In the genomic region with DNA sequence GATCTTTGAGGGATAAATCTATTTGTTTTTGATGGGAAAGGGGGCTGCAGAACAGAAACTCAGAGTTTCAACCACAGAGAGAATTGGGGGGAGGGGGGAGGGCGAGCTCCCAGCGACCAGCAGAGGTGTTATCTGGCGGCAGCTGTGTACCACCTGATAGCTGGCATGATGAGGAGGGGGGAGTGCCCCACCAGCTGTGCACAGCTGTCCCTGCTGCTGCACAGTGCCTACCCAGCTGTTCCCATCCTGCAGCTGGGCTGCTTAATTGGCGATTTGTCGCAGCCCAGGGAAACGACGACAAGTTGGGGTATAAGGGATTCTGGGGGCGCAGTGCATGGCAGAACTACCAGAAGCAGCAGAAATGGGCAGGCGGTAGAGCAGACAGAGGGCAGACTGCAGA, we compare ENCODE assay signal across 9 mouse cellular contexts. TPM values are rescaled to one million over a fixed set of nuclear protein-coding genes. Genes with fewer than 3 reads are reported as not detected.
DNase-seq lines count a peak whose midpoint lies in the region; ATAC-seq and TF ChIP-seq lines count a peak whose summit lies in the region.
"Had no signal": no experiment of that assay in that cellular context is flagged by ENCODE, and none has a peak within 500 bp of the region (broad histone marks: within the 10 kb centered on the region; RNA-seq: fewer than 3 reads in every experiment).

No protein-coding gene starts in this region.

- H3K79me2 ChIP-seq in MEL (ENCODE audit: control insufficient read depth, insufficient read depth, low read length, poor library complexity) (peaks cover 14% of the 10 kb centered on the region), macrophage (ENCODE audit: inconsistent target) (no peaks in the 10 kb centered on the region)

- H3K36me3 ChIP-seq in heart, embryonic 14.5 days (ENCODE audit: control insufficient read depth, insufficient read depth, low read length) = peaks cover 51% of the 10 kb centered on the region; the same call in 1 of the 2 replicates
- H3K36me3 ChIP-seq in MEL (ENCODE audit: control insufficient read depth in 1 of 2, insufficient read depth in 2 of 2, low read length in 2 of 2) (peaks cover 4 to 39% of the 10 kb centered on the region in 2 experiments; a peak in 3 of 4 replicates), macrophage (ENCODE audit: inconsistent target) (no peaks in the 10 kb centered on the region)
- H3K36me3 ChIP-seq in hindbrain, embryonic 12.5 days = peaks cover 6% of the 10 kb centered on the region; the same call in 1 of the 2 replicates

- 0 out of 2 replicates have a peak overlapping the region, but pooled peaks have one; percentile 56 for H3K4me2 ChIP-seq in heart, embryonic 14.5 days (ENCODE audit: low read length)
- H3K4me2 ChIP-seq in hindbrain, embryonic 12.5 days (replicated peaks) = no peak overlapping the region

- no peaks in the 10 kb centered on the region for H3K9me3 ChIP-seq in heart, embryonic 14.5 days (ENCODE audit: control insufficient read depth, low read length)
- no peaks in the 10 kb centered on the region for H3K9me3 ChIP-seq in MEL (replicated peaks; ENCODE audit: insufficient read depth, low read length)
- no peaks in the 10 kb centered on the region for H3K9me3 ChIP-seq in hindbrain, embryonic 12.5 days (replicated peaks)

- peak in 1 of 2 experiments; percentile 62; a peak in 1 of 4 replicates for TF ChIP-seq EP300 in MEL (IDR thresholded peaks at IDR 0.05; ENCODE audit: low read depth in 1 of 2, low read length in 2 of 2)

- peak overlapping the region; percentile 35; the same call in 1 of the 2 replicates for H3K9ac ChIP-seq in heart, embryonic 14.5 days (ENCODE audit: low read length)
- H3K9ac ChIP-seq in MEL (ENCODE audit: control insufficient read depth, low read depth, low read length, poor library complexity, severe bottlenecking) = peak overlapping the region; percentile 80
- no peak overlapping the region for H3K9ac ChIP-seq in hindbrain, embryonic 12.5 days

- TF ChIP-seq POLR2A in MEL (IDR thresholded peaks at IDR 0.05; ENCODE audit: control insufficient read depth in 1 of 2, insufficient read depth in 1 of 2, low read depth in 1 of 2, low read length in 2 of 2, poor library complexity in 1 of 2) = no peak

- peak overlapping the region in 1 of 2 experiments; percentile 90; a peak in 1 of 4 replicates for H3K27ac ChIP-seq in heart, embryonic 14.5 days (replicated peaks in 1 of 2; ENCODE audit: control insufficient read depth in 1 of 2, insufficient read depth in 1 of 2, low read depth in 2 of 2, low read length in 2 of 2)
- no peak overlapping the region; the same call in 1 of the 2 replicates for H3K27ac ChIP-seq in MEL (ENCODE audit: control insufficient read depth, low read depth, low read length)
- H3K27ac ChIP-seq in hindbrain, embryonic 12.5 days = 0 out of 2 replicates have a peak overlapping the region, but pooled peaks have one; percentile 92
- peak overlapping the region; percentile 40; the same call in 1 of the 2 replicates for H3K27ac ChIP-seq in macrophage

- no peak for ATAC-seq in heart, embryonic 14.5 days (ENCODE audit: insufficient number of reproducible peaks, insufficient read depth, low FRiP score, low read depth)
- ATAC-seq in hindbrain, embryonic 12.5 days (ENCODE audit: low FRiP score) = no peak
- no peak for ATAC-seq in activated CD4-positive, CD25-positive, alpha-beta regulatory T cell, adult 4 months

- no peak for TF ChIP-seq CTCF in MEL (IDR thresholded peaks at IDR 0.05 in 2 of 3, conservative IDR thresholded peaks at IDR 0.05 in 1 of 3; ENCODE audit: control insufficient read depth in 1 of 3, insufficient read depth in 1 of 3, low read depth in 2 of 3, low read length in 3 of 3, poor library complexity in 1 of 3, severe bottlenecking in 1 of 3)

- H3K4me3 ChIP-seq in heart, embryonic 14.5 days (ENCODE audit: control insufficient read depth in 1 of 2, insufficient read depth in 1 of 2, low read depth in 1 of 2, low read length in 2 of 2) = no peak overlapping the region
- H3K4me3 ChIP-seq in MEL (ENCODE audit: control insufficient read depth in 1 of 2, insufficient read depth in 1 of 2, low read depth in 2 of 2, low read length in 2 of 2) (no peak overlapping the region), macrophage (ENCODE audit: inconsistent target) (no peak overlapping the region)
- H3K4me3 ChIP-seq in hindbrain, embryonic 12.5 days = no peak overlapping the region

- H3K27me3 ChIP-seq in heart, embryonic 14.5 days (ENCODE audit: control insufficient read depth, insufficient read depth, low read length) = no peaks in the 10 kb centered on the region
- H3K27me3 ChIP-seq in MEL (ENCODE audit: control insufficient read depth in 1 of 2, insufficient read depth in 2 of 2, low read length in 2 of 2) = no peaks in the 10 kb centered on the region
- H3K27me3 ChIP-seq in hindbrain, embryonic 12.5 days = peaks cover 50% of the 10 kb centered on the region

- 45% methylated on average over 9 of the region's 9 CpGs for WGBS in heart, embryonic 14.5 days
- 46% methylated on average over 9 of the region's 9 CpGs for WGBS in hindbrain, embryonic 12.5 days
- WGBS in macrophage (ENCODE audit: missing documents) = 60% methylated on average over 9 of the region's 9 CpGs

- H3K4me1 ChIP-seq in heart, embryonic 14.5 days (ENCODE audit: control insufficient read depth in 2 of 2, insufficient read depth in 2 of 2, low read length in 2 of 2) = peaks cover 55 to 64% of the 10 kb centered on the region in 2 experiments
- H3K4me1 ChIP-seq in MEL (ENCODE audit: control insufficient read depth in 1 of 2, insufficient read depth in 2 of 2, low read length in 2 of 2) = peaks cover 20 to 59% of the 10 kb centered on the region in 2 experiments
- H3K4me1 ChIP-seq in hindbrain, embryonic 12.5 days = peaks cover 60% of the 10 kb centered on the region

- DNase-seq in heart, postnatal 4 days = no peak
- DNase-seq in MEL (ENCODE audit: low read depth, low spot score) = no peak
- DNase-seq in adrenal gland, postnatal 25 days = no peak
- DNase-seq in frontal cortex, postnatal 14 days (ENCODE audit: low spot score in 2 of 2) = no peak
- DNase-seq: gastrocnemius, postnatal 14 days had no signal

- TF ChIP-seq RAD21 in MEL (IDR thresholded peaks at IDR 0.05; ENCODE audit: low read depth, low read length) = no peak

RNA-seq across cellular contexts. Expression of gene G430095P16Rik, which starts 1.9 kb away (rescaled TPM):
- 5.2 and 5.9 TPM in 2 replicates for polyA plus RNA-seq in heart, embryonic 14.5 days (2014; fragmentation: Nextera tagmentation; extraction: Ambion mirVana)
- 1 to 10 TPM; 1.1 to 1.3 TPM for total RNA-seq in heart, postnatal 4 days (2021)
- 5.6 and 7.9 TPM in 2 replicates for total RNA-seq in MEL (2012; rRNA removed)
- polyA plus RNA-seq in MEL (2012; ENCODE audit: insufficient read depth in 1 of 2, insufficient read length in 2 of 2, low read depth in 1 of 2, low replicate concordance in 2 of 2, missing spikeins in 1 of 2) (10 to 100 TPM in 1 of 2 experiments, not detected in 1; 17.1 TPM), macrophage (2018) (not detected in 3 replicates)
- polyA plus RNA-seq in hindbrain, embryonic 12.5 days (2016; fragmentation: Nextera tagmentation; extraction: Ambion mirVana) = 3.0 and 3.6 TPM in 2 replicates
- not detected for total RNA-seq in macrophage (2018; cell fraction: chromatin; rRNA removed)
- under 1 TPM in 5 of 26 experiments, not detected in 21; 0.18 to 0.66 (median 0.31) TPM for total RNA-seq in macrophage (2018; cell fraction: cytosol; rRNA removed)
- total RNA-seq in macrophage (2018; cell fraction: nucleus; rRNA removed) = not detected
- total RNA-seq in adrenal gland, postnatal 25 days (2021) = not detected in 2 replicates
- polyA plus RNA-seq in activated CD4-positive, CD25-positive, alpha-beta regulatory T cell, adult 4 months (2017; shearing (Covaris generic)) = 10 to 100 TPM; 20.2 to 37.5 TPM

RNA-seq across cellular contexts. Expression of gene Lyl1, which starts 23.4 kb away (rescaled TPM):
- polyA plus RNA-seq in heart, embryonic 14.5 days (2014; fragmentation: Nextera tagmentation; extraction: Ambion mirVana) = 12.1 and 13.7 TPM in 2 replicates
- 10 to 100 TPM in 1 of 2 experiments, 1 to 10 TPM in 1; 9.6 to 10.6 TPM for total RNA-seq in heart, postnatal 4 days (2021)
- 75.5 and 88.7 TPM in 2 replicates for total RNA-seq in MEL (2012; rRNA removed)
- polyA plus RNA-seq in MEL (2012; ENCODE audit: insufficient read depth in 1 of 2, insufficient read length in 2 of 2, low read depth in 1 of 2, low replicate concordance in 2 of 2, missing spikeins in 1 of 2) = 100 to 1,000 TPM; 136 to 149 TPM
- polyA plus RNA-seq in hindbrain, embryonic 12.5 days (2016; fragmentation: Nextera tagmentation; extraction: Ambion mirVana) = 4.6 and 4.9 TPM in 2 replicates
- total RNA-seq in macrophage (2018; cell fraction: chromatin; rRNA removed) = 100 to 1,000 TPM in 11 of 26 experiments, 10 to 100 TPM in 13, 1 to 10 TPM in 2; 2.3 to 178 (median 69.7) TPM
- total RNA-seq in macrophage (2018; cell fraction: cytosol; rRNA removed) = 10 to 100 TPM in 25 of 26 experiments, 1 to 10 TPM in 1; 6.6 to 88.0 (median 59.5) TPM
- total RNA-seq in macrophage (2018; cell fraction: nucleus; rRNA removed) = 100 to 1,000 TPM in 11 of 26 experiments, 10 to 100 TPM in 14, 1 to 10 TPM in 1; 8.1 to 193 (median 91.8) TPM
- 38.2 to 65.7 TPM (median 48.7 TPM) in 3 replicates for polyA plus RNA-seq in macrophage (2018)
- total RNA-seq in adrenal gland, postnatal 25 days (2021) = 3.1 and 3.8 TPM in 2 replicates
- polyA plus RNA-seq in activated CD4-positive, CD25-positive, alpha-beta regulatory T cell, adult 4 months (2017; shearing (Covaris generic)) = 1 to 10 TPM in 1 of 2 experiments, under 1 TPM in 1; 0.85 to 1.2 TPM

RNA-seq across cellular contexts. Expression of gene Nacc1, which starts 37.0 kb away (rescaled TPM):
- 15.1 and 17.4 TPM in 2 replicates for polyA plus RNA-seq in heart, embryonic 14.5 days (2014; fragmentation: Nextera tagmentation; extraction: Ambion mirVana)
- total RNA-seq in heart, postnatal 4 days (2021) = 10 to 100 TPM; 65.0 to 68.7 TPM
- 42.5 and 45.3 TPM in 2 replicates for total RNA-seq in MEL (2012; rRNA removed)
- polyA plus RNA-seq in MEL (2012; ENCODE audit: insufficient read depth in 1 of 2, insufficient read length in 2 of 2, low read depth in 1 of 2, low replicate concordance in 2 of 2, missing spikeins in 1 of 2) (100 to 1,000 TPM in 1 of 2 experiments, not detected in 1; 106 TPM), macrophage (2018) (42.2 to 61.4 TPM (median 49.6 TPM) in 3 replicates)
- polyA plus RNA-seq in hindbrain, embryonic 12.5 days (2016; fragmentation: Nextera tagmentation; extraction: Ambion mirVana) = 20.9 and 21.3 TPM in 2 replicates
- 10 to 100 TPM; 29.2 to 67.2 (median 42.0) TPM for total RNA-seq in macrophage (2018; cell fraction: chromatin; rRNA removed)
- total RNA-seq in macrophage (2018; cell fraction: cytosol; rRNA removed) = 10 to 100 TPM; 49.3 to 73.4 (median 60.7) TPM
- total RNA-seq in macrophage (2018; cell fraction: nucleus; rRNA removed) = 10 to 100 TPM; 42.8 to 95.1 (median 62.2) TPM
- 73.9 and 76.0 TPM in 2 replicates for total RNA-seq in adrenal gland, postnatal 25 days (2021)
- 10 to 100 TPM in 1 of 2 experiments, 1 to 10 TPM in 1; 9.4 to 12.5 TPM for polyA plus RNA-seq in activated CD4-positive, CD25-positive, alpha-beta regulatory T cell, adult 4 months (2017; shearing (Covaris generic))

RNA-seq across cellular contexts. Expression of gene Trmt1, which starts 38.6 kb away (rescaled TPM):
- polyA plus RNA-seq in heart, embryonic 14.5 days (2014; fragmentation: Nextera tagmentation; extraction: Ambion mirVana) = 46.1 and 50.0 TPM in 2 replicates
- 10 to 100 TPM; 47.4 to 48.8 TPM for total RNA-seq in heart, postnatal 4 days (2021)
- 154 and 183 TPM in 2 replicates for total RNA-seq in MEL (2012; rRNA removed)
- polyA plus RNA-seq in MEL (2012; ENCODE audit: insufficient read depth in 1 of 2, insufficient read length in 2 of 2, low read depth in 1 of 2, low replicate concordance in 2 of 2, missing spikeins in 1 of 2) (100 to 1,000 TPM in 1 of 2 experiments, not detected in 1; 221 TPM), macrophage (2018) (24.6 to 51.1 TPM (median 43.5 TPM) in 3 replicates)
- 51.2 and 55.9 TPM in 2 replicates for polyA plus RNA-seq in hindbrain, embryonic 12.5 days (2016; fragmentation: Nextera tagmentation; extraction: Ambion mirVana)
- 100 to 1,000 TPM; 145 to 258 (median 188) TPM for total RNA-seq in macrophage (2018; cell fraction: chromatin; rRNA removed)
- 10 to 100 TPM; 23.1 to 41.2 (median 31.8) TPM for total RNA-seq in macrophage (2018; cell fraction: cytosol; rRNA removed)
- 100 to 1,000 TPM in 18 of 26 experiments, 10 to 100 TPM in 8; 58.4 to 242 (median 112) TPM for total RNA-seq in macrophage (2018; cell fraction: nucleus; rRNA removed)
- total RNA-seq in adrenal gland, postnatal 25 days (2021) = 75.1 and 83.9 TPM in 2 replicates
- polyA plus RNA-seq in activated CD4-positive, CD25-positive, alpha-beta regulatory T cell, adult 4 months (2017; shearing (Covaris generic)) = 10 to 100 TPM; 32.6 to 49.8 TPM
